Mouse (Mus musculus) CH12.LX (cell line): ENCODE measurements around the gene Nckap1l. TPM values are rescaled to one million over a fixed set of nuclear protein-coding genes. Genes with fewer than 3 reads are reported as not detected.

ENCODE experiments used
- DNase-seq: peaks from one replicate; pipeline ENCODE4 v3.0.0-alpha.2; 2013; ENCODE audit errors: extremely low read depth
- H3K27ac ChIP-seq: 2 replicates; pipeline ENCODE4 v1.5.1; 2012; ENCODE audit warnings: low read depth, mild to moderate bottlenecking, control low read depth, moderate library complexity; ENCODE audit not compliant: insufficient read depth
- H3K27me3 ChIP-seq: replicated peaks from 2 replicates; pipeline ENCODE3; 2012; ENCODE audit warnings: inconsistent platforms
- H3K36me3 ChIP-seq, 2 experiments: replicated peaks in 1 of 2; 2 replicates each; pipeline versions ENCODE3 to v1.6.1; 2012; ENCODE audit warnings: inconsistent platforms in 1 of 2, low read length in 1 of 2, mild to moderate bottlenecking in 1 of 2, mixed read lengths in 1 of 2, moderate library complexity in 1 of 2; ENCODE audit not compliant: control insufficient read depth in 1 of 2, insufficient read depth in 1 of 2
- H3K4me1 ChIP-seq, 2 experiments: 2 replicates each; pipeline ENCODE4 v1.6.1; 2012; ENCODE audit warnings: inconsistent platforms in 1 of 2, moderate library complexity in 1 of 2; ENCODE audit not compliant: insufficient read depth in 2 of 2, control insufficient read depth in 1 of 2
- H3K4me2 ChIP-seq: 2 replicates; pipeline ENCODE4 v1.6.1; 2012; ENCODE audit warnings: low read depth, mild to moderate bottlenecking, control low read depth; ENCODE audit not compliant: poor library complexity, insufficient read depth, severe bottlenecking
- H3K4me3 ChIP-seq, 3 experiments: fragments of 150-350 bp in 1 of 3; sonication (generic) in 1 of 3; replicated peaks in 1 of 3; 2 replicates each; pipeline versions ENCODE3 to v1.5.1; 2011 to 2012; ENCODE audit warnings: low read depth in 2 of 3, low read length in 2 of 3, mild to moderate bottlenecking in 2 of 3, moderate library complexity in 2 of 3, control low read depth in 1 of 3, improper control_type of control experiment in 1 of 3, inconsistent platforms in 1 of 3, mixed read lengths in 1 of 3; ENCODE audit not compliant: poor library complexity in 1 of 3
- H3K79me2 ChIP-seq: replicated peaks from 2 replicates; pipeline ENCODE4 v1.6.1; 2012; ENCODE audit warnings: mild to moderate bottlenecking, moderate library complexity; ENCODE audit not compliant: control insufficient read depth, poor library complexity, insufficient read depth, severe bottlenecking; ENCODE audit errors: extremely low read depth
- H3K9ac ChIP-seq: 2 replicates; pipeline ENCODE4 v1.6.1; 2012; ENCODE audit warnings: low read depth, mild to moderate bottlenecking, control low read depth, moderate library complexity; ENCODE audit not compliant: insufficient read depth
- H3K9me3 ChIP-seq: replicated peaks from 2 replicates; pipeline ENCODE3; 2012; ENCODE audit warnings: low read length, inconsistent platforms, mixed read lengths
- CHD1 ChIP-seq: IDR thresholded peaks from 2 replicates; pipeline ENCODE4 v1.6.1; 2012; ENCODE audit warnings: low read depth, low read length, improper control_type of control experiment, inconsistent platforms
- CTCF ChIP-seq, 2 experiments: IDR thresholded peaks in 1 of 2; conservative IDR thresholded peaks in 1 of 2; 2 replicates each; pipeline ENCODE4 v1.5.1; 2011 to 2012; ENCODE audit warnings: low read depth in 2 of 2, low read length in 2 of 2, improper control_type of control experiment in 1 of 2, inconsistent platforms in 1 of 2, mild to moderate bottlenecking in 1 of 2, moderate library complexity in 1 of 2
- ETS1 ChIP-seq: conservative IDR thresholded peaks from 2 replicates; pipeline ENCODE4 v1.6.1; 2012; ENCODE audit warnings: low read depth, mild to moderate bottlenecking, inconsistent platforms, low read length, improper control_type of control experiment, moderate library complexity
- JUND ChIP-seq: conservative IDR thresholded peaks from 2 replicates; pipeline ENCODE4 v1.6.1; 2011; ENCODE audit warnings: low read depth, low read length, improper control_type of control experiment
- KAT2A ChIP-seq: IDR thresholded peaks from 2 replicates; pipeline ENCODE4 v1.6.1; 2012; ENCODE audit warnings: low read length, improper control_type of control experiment, inconsistent platforms; ENCODE audit not compliant: insufficient replicate concordance
- MAFK ChIP-seq: IDR thresholded peaks from 2 replicates; pipeline ENCODE4 v1.6.1; 2011; ENCODE audit warnings: low read length, improper control_type of control experiment; ENCODE audit not compliant: insufficient replicate concordance
- MAX ChIP-seq: IDR thresholded peaks from 2 replicates; pipeline ENCODE4 v1.6.1; 2011; ENCODE audit warnings: low read length, improper control_type of control experiment
- MAZ ChIP-seq: IDR thresholded peaks from 2 replicates; pipeline ENCODE4 v1.6.1; 2012; ENCODE audit warnings: low read depth, mild to moderate bottlenecking, inconsistent platforms, low read length, improper control_type of control experiment, moderate library complexity
- MEF2A ChIP-seq: IDR thresholded peaks from 2 replicates; pipeline ENCODE4 v1.6.1; 2014; ENCODE audit warnings: low read depth, mild to moderate bottlenecking, inconsistent platforms, low read length, improper control_type of control experiment, borderline replicate concordance
- MXI1 ChIP-seq: IDR thresholded peaks from 2 replicates; pipeline ENCODE4 v1.6.1; 2011; ENCODE audit warnings: mild to moderate bottlenecking, low read depth, low read length, improper control_type of control experiment
- POLR2A ChIP-seq: IDR thresholded peaks from 2 replicates; pipeline ENCODE4 v1.6.1; 2011; ENCODE audit warnings: low read depth, mild to moderate bottlenecking, improper control_type of control experiment, low read length
- POLR2AphosphoS2 ChIP-seq: IDR thresholded peaks from 2 replicates; pipeline ENCODE4 v1.6.1; 2011; ENCODE audit warnings: low read depth, low read length, improper control_type of control experiment
- RAD21 ChIP-seq: IDR thresholded peaks from 2 replicates; pipeline ENCODE4 v1.6.1; 2011; ENCODE audit warnings: low read depth, mild to moderate bottlenecking, low read length, improper control_type of control experiment, moderate library complexity
- SMC3 ChIP-seq: IDR thresholded peaks from 2 replicates; pipeline ENCODE4 v1.6.1; 2011; ENCODE audit warnings: low read depth, low read length, improper control_type of control experiment
- TBP ChIP-seq: conservative IDR thresholded peaks from 2 replicates; pipeline ENCODE4 v1.6.1; 2011; ENCODE audit warnings: low read depth, low read length, improper control_type of control experiment
- TCF12 ChIP-seq: IDR thresholded peaks from 2 replicates; pipeline ENCODE4 v1.6.1; 2014; ENCODE audit warnings: low read depth, mild to moderate bottlenecking, inconsistent platforms, low read length, improper control_type of control experiment
- USF1 ChIP-seq: IDR thresholded peaks from 2 replicates; pipeline ENCODE4 v1.6.1; 2014; ENCODE audit warnings: low read depth, mild to moderate bottlenecking, inconsistent platforms, low read length, improper control_type of control experiment
- USF2 ChIP-seq: conservative IDR thresholded peaks from 2 replicates; pipeline ENCODE4 v1.6.1; 2011; ENCODE audit warnings: low read depth, low read length, improper control_type of control experiment
- ZNF384 ChIP-seq: IDR thresholded peaks from 2 replicates; pipeline ENCODE4 v1.6.1; 2012; ENCODE audit warnings: low read depth, low read length, improper control_type of control experiment, inconsistent platforms
- dilution Hi-C: fragments of 300-500 bp; cut with MboI; formaldehyde crosslinking; loops from 2 replicates; pipeline ENCODE4 v1.14.3; 2020; ENCODE audit warnings: low sequenced_read_pairs; ENCODE audit not compliant: extremely low pct_unique_long_range_greater_than_20kb, extremely low pct_ligation_motif_present
- in situ Hi-C: fragments of 300-500 bp; cut with MboI; formaldehyde crosslinking; loops from 3 replicates; pipeline ENCODE4 v1.14.3; 2019; ENCODE audit warnings: low sequenced_read_pairs, low pct_ligation_motif_present, low pct_unique_long_range_greater_than_20kb, mixed read lengths
- polyA plus RNA-seq: library from polyadenylated mRNA; unstranded; fragments of >175 nt; gene quantifications from 2 replicates; pipeline ENCODE4 v1.2.1, GENCODE M21; 2012; ENCODE audit warnings: low read depth; ENCODE audit not compliant: insufficient read length
- total RNA-seq, 2 experiments: library from RNA; depleted of rRNA; stranded (reverse); fragments of 300-350 nt in 1 of 2; fragments of >200 nt in 1 of 2; gene quantifications; 2 replicates each; pipeline ENCODE4 v1.2.3; 2012 to 2014

Nckap1l gene
- total and polyA plus RNA-seq, 3 experiments = 68.6 to 109 (median 77.7) TPM

DNA sequence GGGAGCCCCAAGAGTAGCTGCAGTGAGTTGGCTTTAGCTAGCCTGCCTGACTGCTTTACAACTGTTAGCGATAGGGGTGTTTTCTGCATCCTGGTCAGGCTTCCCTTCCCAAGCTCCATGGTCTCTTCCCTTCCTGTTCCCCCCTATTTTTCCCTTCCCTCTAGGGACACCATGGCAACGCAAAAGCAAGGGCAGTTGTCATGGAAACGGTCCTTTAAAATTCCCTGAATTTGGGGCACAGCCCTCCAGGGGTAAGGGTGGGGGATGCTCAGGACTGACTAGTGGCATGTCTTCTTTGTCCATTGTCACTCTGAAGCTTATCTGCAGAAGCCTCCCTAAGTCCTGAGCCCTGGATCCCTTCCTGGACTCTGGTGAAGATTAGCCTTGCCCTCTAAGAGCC is 69.6 kb downstream of the Nckap1l start:
- H3K27ac ChIP-seq = no peak overlapping the region
- no peak for TF ChIP-seq JUND
- TF ChIP-seq ZNF384 = no peak
- TF ChIP-seq USF1 = no peak
- TF ChIP-seq KAT2A = no peak
- TF ChIP-seq SMC3 = no peak
- TF ChIP-seq TBP = no peak
- TF ChIP-seq POLR2A = no peak
- TF ChIP-seq, all 38 proteins: peak for 0
- no peaks in the 10 kb centered on the region for H3K9me3 ChIP-seq
- H3K36me3 ChIP-seq = peaks cover 77 to 96% of the 10 kb centered on the region in 2 experiments
- no peaks in the 10 kb centered on the region for H3K27me3 ChIP-seq
- H3K4me3 ChIP-seq = no peak overlapping the region
- dilution Hi-C loops = no loop called here
- H3K79me2 ChIP-seq = no peaks in the 10 kb centered on the region; the same call in 1 of the 2 replicates
- peaks cover 0 to 30% of the 10 kb centered on the region in 2 experiments; a peak in 2 of 4 replicates for H3K4me1 ChIP-seq
- in situ Hi-C loops = no loop called here
- H3K4me2 ChIP-seq = no peak overlapping the region
- no peak for DNase-seq
- H3K9ac ChIP-seq = no peak overlapping the region

DNA sequence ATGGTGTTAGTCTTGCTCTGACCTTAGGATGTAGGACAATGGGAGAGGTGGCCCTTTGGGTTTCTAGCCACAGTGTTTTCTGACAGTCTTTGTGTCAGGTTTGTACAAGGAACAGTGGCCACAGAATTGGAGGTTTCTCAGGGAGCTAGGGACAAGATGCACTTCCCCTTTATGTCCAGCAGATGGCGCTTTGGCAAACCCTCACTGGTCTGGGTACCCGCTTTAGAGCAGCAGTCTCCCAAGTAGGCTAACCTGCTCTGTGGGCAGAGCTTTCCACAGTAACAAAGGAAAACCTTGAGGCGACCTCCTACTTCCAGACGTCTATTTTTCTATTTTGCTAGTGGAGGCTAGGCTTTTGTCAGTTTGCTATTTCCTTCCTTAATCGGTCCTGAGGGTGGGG is 76.8 kb downstream of the Nckap1l start:
- Histone ChIP-seq H3K27me3 (no peaks in the 10 kb centered on the region), H3K4me2 (no peak overlapping the region), H3K79me2 (no peaks in the 10 kb centered on the region), H3K9me3 (no peaks in the 10 kb centered on the region), H3K9ac (no peak overlapping the region), H3K4me1 (peaks cover 0 to 15% of the 10 kb centered on the region in 2 experiments; a peak in 2 of 4 replicates), H3K4me3 (no peak overlapping the region), H3K36me3 (peaks cover 39 to 75% of the 10 kb centered on the region in 2 experiments), H3K27ac (no peak overlapping the region)
- in situ Hi-C loops (no loop called here), dilution Hi-C loops (no loop called here)
- TF ChIP-seq TCF12 (0 out of 2 replicates have a peak, but pooled peaks have one; percentile 17), RAD21 (peak; percentile 45), CTCF (conservative IDR thresholded peaks at IDR 0.05 in 1 of 2, IDR thresholded peaks at IDR 0.05 in 1 of 2; ENCODE audit: low read depth in 2 of 2, low read length in 2 of 2) (peak; percentile 79 to 100), SMC3 (peak; percentile 54), MXI1 (no peak), MAZ (0 out of 2 replicates have a peak, but pooled peaks have one; percentile 26), POLR2A (no peak)
- peak; percentile 63 for DNase-seq

DNA sequence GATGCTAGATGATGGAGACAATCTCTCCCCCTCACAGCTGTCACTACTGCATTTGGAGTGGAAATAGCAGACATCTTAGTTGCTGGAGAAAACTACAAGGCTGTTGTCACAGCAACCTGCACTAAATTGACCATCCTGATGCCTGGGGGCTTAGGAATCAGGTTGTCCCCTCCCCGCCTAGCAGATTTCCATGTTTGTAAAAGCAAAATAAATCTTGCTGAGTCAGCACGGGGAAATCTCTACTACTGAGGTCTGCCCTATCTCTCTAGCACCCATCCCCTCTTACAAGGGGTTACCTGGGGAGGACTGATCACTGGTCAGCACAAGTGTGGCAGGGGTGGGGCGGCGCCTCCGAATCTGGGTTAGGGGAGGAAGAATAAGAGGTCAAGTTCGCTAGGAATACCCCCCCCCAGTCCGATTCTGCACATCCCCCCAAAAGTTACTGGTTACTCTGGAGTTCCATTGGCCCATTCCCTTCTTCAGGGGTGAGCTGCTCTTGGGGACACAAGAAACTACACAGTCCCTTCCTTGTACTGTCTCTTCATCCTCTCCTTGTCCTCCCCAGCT is 80.5 kb downstream of the Nckap1l start:
- TF ChIP-seq JUND (no peak), MAFK (peak; percentile 98), ETS1 (no peak), MEF2A (no peak), CTCF (conservative IDR thresholded peaks at IDR 0.05 in 1 of 2, IDR thresholded peaks at IDR 0.05 in 1 of 2; ENCODE audit: low read depth in 2 of 2, low read length in 2 of 2) (0 out of 4 replicates have a peak, but pooled peaks of 1 of the 2 experiments have one; percentile 4), USF2 (no peak), KAT2A (no peak), CHD1 (no peak), MAX (no peak), POLR2AphosphoS2 (no peak)
- dilution Hi-C loops = no loop called here
- in situ Hi-C loops = no loop called here
- H3K27ac ChIP-seq = no peak overlapping the region
- no peaks in the 10 kb centered on the region for H3K9me3 ChIP-seq
- H3K79me2 ChIP-seq = no peaks in the 10 kb centered on the region
- no peak overlapping the region for H3K4me3 ChIP-seq
- DNase-seq = no peak
- H3K9ac ChIP-seq = no peak overlapping the region
- peaks cover 0 to 15% of the 10 kb centered on the region in 2 experiments; a peak in 1 of 4 replicates for H3K4me1 ChIP-seq
- H3K4me2 ChIP-seq = no peak overlapping the region
- peaks cover 6 to 48% of the 10 kb centered on the region in 2 experiments for H3K36me3 ChIP-seq
- H3K27me3 ChIP-seq = no peaks in the 10 kb centered on the region
